Mouse (Mus musculus): Measurements from ENCODE around the gene Ahcyl2.

DNA sequence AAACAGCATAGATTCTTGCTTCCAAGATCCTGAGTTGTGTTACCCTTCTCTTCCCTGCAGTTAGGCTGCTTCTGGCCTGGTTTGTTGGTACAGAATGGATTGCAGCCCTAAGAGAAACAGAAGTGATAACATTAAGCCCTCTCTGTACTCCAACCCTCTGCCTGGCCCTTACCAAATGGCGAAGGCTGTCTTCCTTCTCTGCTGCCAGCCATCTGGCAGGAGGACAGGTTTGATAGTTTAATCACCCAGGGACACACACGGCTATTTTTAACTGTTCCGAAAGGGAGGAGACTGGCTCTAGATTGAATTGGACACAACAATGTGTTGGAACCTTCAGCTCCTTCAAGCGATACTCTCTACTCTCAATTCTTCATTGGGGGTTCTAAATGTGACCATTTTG lies 155.7 kb downstream of the Ahcyl2 start:
- no peak for TF ChIP-seq POLR2A (IDR thresholded peaks at IDR 0.05; ENCODE audit: extremely low read depth, insufficient read depth, low read length)
- no peak for TF ChIP-seq CTCF (IDR thresholded peaks at IDR 0.05; ENCODE audit: extremely low read depth, insufficient read depth, low read length)

All from cortical plate, adult 2 months (tissue).